Mouse (Mus musculus): Measurements from ENCODE around the gene Sept9. TPM values are rescaled to one million over a fixed set of nuclear protein-coding genes. Genes with fewer than 3 reads are reported as not detected.

The Sept9 gene
- polyA plus RNA-seq, 1 experiment = 253 TPM

DNA sequence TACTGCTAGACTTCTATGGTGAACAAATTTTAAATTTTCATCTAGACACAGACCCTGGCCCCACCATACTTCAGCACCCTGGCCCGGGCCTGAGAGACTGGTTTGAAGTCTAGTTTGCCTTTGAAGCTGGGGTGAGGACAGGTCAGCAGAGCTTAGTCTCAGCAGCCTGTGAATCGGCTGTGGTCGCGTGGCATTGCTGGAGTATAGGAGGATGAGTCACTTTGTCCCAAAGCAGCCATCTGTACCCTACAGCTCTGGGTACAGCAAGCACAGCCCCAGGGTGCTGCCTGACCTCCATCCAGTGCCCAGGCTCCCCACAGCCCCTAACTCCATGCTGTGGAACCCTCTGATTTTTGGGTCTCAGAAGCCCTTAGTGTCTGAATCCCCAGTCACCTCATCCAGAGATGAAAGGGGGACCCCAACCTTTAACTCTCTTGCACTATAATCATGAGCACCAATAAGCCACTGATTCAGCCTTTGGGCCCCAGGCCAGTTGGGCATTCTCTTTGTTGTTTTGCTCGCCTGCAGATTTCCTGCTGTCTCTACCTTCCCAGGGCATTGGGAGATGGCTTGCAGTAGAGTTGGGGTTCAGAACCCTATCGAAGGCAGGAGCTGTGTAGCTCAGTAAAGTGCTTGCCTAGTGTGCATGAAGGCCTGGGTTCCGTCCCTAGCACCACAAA lies 106.2 kb downstream of the Sept9 start:
- Histone ChIP-seq H3K79me2 (ENCODE audit: control insufficient read depth, insufficient read depth) (peaks cover 96% of the 10 kb centered on the region), H3K4me2 (ENCODE audit: low read depth) (peak overlapping the region; percentile 0), H3ac (ENCODE audit: control insufficient read depth, insufficient read length) (no peak overlapping the region), H3K36me3 (ENCODE audit: control insufficient read depth, insufficient read depth) (no peaks in the 10 kb centered on the region), H3K4me3 (no peak overlapping the region), H3K27me3 (ENCODE audit: control insufficient read depth, insufficient read depth, insufficient read length) (no peaks in the 10 kb centered on the region)
- TF ChIP-seq TCF12 (IDR thresholded peaks at IDR 0.05; ENCODE audit: insufficient read depth, poor library complexity, severe bottlenecking) = no peak
- no peak for TF ChIP-seq CEBPB (IDR thresholded peaks at IDR 0.05; ENCODE audit: insufficient read depth, poor library complexity, severe bottlenecking)
- TF ChIP-seq MYOG (IDR thresholded peaks at IDR 0.05; ENCODE audit: control insufficient read depth in 1 of 3, insufficient read depth in 1 of 3, insufficient read length in 2 of 3, low read depth in 2 of 3) = no peak
- no peak for TF ChIP-seq SRF (IDR thresholded peaks at IDR 0.05; ENCODE audit: control insufficient read depth, insufficient read length, low read depth)

DNA sequence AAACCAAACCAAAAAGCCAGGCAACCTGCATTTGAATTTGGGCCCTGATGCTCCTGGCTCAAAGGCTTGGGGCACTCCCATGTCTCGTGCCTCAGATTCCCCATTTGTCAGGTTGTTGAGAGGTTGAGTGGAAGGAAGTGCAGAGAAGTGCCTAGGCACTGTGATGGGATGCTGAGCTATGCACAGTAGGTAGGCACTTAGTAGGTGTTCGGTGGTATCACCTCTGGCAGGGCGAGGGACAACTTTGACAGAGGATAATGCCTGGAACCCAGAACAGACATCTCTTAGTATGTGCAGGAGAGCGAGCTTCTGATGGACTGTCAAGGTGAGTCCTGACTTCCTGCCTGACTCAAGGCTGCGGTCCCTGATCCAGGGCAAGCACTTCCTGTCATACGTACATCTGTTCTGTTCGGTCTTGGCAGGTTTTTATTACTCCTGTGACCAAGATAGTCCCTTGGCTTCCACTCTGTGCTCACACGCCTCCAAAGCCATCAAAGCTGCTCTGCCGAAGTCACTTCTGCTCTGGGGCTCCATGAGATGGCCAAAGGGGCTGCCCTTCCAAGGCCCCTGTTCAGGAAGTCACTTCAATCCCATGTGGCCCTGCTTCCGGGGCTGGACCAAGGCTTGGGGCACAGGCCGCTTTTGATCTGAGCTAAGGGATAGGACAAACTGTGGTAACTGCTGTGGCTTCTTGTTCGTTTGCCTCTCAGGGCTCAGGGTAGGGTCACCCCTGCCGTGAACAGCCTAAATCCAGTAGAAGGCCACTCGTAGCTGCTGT lies 107.0 kb downstream of the Sept9 start:
- H3ac ChIP-seq (ENCODE audit: control insufficient read depth, insufficient read length) = no peak overlapping the region
- no peaks in the 10 kb centered on the region for H3K27me3 ChIP-seq (ENCODE audit: control insufficient read depth, insufficient read depth, insufficient read length)
- H3K4me2 ChIP-seq (ENCODE audit: low read depth) = no peak overlapping the region
- TF ChIP-seq POLR2AphosphoS2 (IDR thresholded peaks at IDR 0.05; ENCODE audit: insufficient read length, low read depth) = peak; percentile 16
- no peak for TF ChIP-seq POLR2A (IDR thresholded peaks at IDR 0.05; ENCODE audit: insufficient read length, low read depth)
- peaks cover 92% of the 10 kb centered on the region for H3K79me2 ChIP-seq (ENCODE audit: control insufficient read depth, insufficient read depth)
- no peak overlapping the region for H3K4me3 ChIP-seq
- H3K36me3 ChIP-seq (ENCODE audit: control insufficient read depth, insufficient read depth) = no peaks in the 10 kb centered on the region

DNA sequence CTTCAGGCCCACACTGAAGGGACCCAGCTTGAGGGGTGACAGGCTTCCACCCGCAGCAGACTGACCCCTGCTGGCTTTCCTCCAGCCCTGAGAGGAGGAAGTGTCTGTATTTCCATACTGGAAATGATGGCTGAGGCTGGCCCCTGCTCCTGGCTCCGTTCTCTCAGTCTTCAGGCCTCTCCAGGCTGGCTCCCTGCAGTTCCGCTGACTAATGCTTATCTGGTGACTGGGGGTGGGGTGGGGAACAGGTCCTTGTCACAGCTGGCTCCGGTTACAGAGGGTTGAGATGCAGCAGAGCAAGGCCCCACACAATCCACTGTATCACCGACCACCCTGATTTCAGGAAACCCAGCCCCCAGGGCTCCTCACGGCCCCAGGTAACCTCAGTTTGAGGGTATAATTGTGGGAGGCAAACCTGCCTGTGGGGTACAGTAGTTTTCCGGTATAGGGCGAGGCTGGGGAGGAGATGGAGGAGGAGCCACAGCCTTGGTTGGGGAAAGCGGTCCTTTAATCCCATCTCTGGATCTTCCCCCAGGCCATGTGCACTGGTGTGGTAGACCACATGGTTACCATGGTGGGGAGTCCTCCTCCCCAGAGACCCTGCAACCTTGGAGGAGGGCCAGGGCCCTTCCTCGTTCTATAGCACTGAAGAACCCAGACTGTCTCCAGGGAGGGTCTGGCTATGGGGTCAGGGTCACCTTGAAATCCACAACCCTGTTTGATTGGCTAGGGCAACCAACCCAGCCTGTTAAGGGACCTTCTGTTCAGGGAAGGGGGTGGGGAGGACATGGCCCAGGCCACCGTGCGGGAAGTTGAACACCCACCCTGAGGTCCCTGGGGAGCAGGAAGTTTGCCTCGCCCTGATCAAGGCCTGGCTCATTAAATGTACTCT lies 108.7 kb downstream of the Sept9 start:
- Histone ChIP-seq H3K4me2 (ENCODE audit: low read depth) (peak overlapping the region; percentile 69), H3K36me3 (ENCODE audit: control insufficient read depth, insufficient read depth) (no peaks in the 10 kb centered on the region), H3ac (ENCODE audit: control insufficient read depth, insufficient read length) (no peak overlapping the region), H3K79me2 (ENCODE audit: control insufficient read depth, insufficient read depth) (peaks cover 88% of the 10 kb centered on the region), H3K27me3 (ENCODE audit: control insufficient read depth, insufficient read depth, insufficient read length) (no peaks in the 10 kb centered on the region), H3K4me3 (no peak overlapping the region)
- TF ChIP-seq MYOG (IDR thresholded peaks at IDR 0.05; ENCODE audit: control insufficient read depth in 1 of 3, insufficient read depth in 1 of 3, insufficient read length in 2 of 3, low read depth in 2 of 3) (peak in 1 of 3 experiments; percentile 43), TCF12 (IDR thresholded peaks at IDR 0.05; ENCODE audit: insufficient read depth, poor library complexity, severe bottlenecking) (no peak)

DNA sequence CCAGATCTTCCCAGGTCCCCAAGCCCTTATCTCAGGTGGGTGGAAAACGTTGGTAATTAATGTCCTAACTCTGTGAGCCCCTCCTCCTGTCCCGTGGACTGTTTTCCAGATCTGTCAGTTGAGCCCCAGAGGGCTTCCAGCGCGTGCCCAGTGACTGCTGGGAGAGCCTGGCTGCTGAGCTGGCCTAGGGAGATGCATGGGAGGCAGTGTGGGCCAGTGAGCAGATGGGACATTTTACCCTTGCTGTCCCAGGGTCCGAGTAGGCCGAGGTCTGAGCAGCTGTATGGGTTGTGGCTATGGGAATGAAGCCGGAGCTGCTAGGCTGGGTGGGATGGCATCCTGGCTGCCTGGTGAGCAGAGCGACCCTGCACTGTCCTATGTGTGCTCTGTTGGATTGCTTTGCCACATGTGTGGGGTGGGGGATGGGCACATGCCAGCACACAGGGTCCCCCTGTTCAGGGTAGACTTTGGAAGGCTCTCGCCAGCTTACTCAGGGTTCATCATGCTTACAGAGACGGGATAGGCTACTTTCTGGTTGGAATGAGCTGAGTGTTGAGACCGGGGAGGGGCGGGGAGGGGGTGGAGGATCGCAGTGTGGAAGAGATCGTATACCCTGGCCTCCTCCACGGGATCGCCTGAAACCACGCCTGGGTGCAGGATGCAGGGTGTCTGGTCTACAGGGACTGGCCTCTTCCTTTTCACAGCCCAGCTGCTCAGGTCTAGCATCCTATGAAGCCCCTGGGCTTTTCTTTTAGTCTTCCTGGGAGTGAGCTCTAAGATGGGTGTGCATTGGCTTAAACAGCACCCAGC lies 109.9 kb downstream of the Sept9 start:
- Histone ChIP-seq H3K79me2 (ENCODE audit: control insufficient read depth, insufficient read depth) (peaks cover 88% of the 10 kb centered on the region), H3K36me3 (ENCODE audit: control insufficient read depth, insufficient read depth) (no peaks in the 10 kb centered on the region), H3K4me2 (ENCODE audit: low read depth) (peak overlapping the region; percentile 69), H3K27me3 (ENCODE audit: control insufficient read depth, insufficient read depth, insufficient read length) (no peaks in the 10 kb centered on the region), H3ac (ENCODE audit: control insufficient read depth, insufficient read length) (no peak overlapping the region), H3K4me3 (no peak overlapping the region)
- peak in 2 of 3 experiments; percentile 14 to 49 for TF ChIP-seq MYOD1 (IDR thresholded peaks at IDR 0.05; ENCODE audit: control insufficient read depth in 1 of 3, insufficient read length in 2 of 3, low read depth in 2 of 3)
- no peak for TF ChIP-seq TCF12 (IDR thresholded peaks at IDR 0.05; ENCODE audit: insufficient read depth, poor library complexity, severe bottlenecking)
- TF ChIP-seq CEBPB (IDR thresholded peaks at IDR 0.05; ENCODE audit: insufficient read depth, poor library complexity, severe bottlenecking) = no peak
- peak in 1 of 3 experiments; percentile 64 for TF ChIP-seq MYOG (IDR thresholded peaks at IDR 0.05; ENCODE audit: control insufficient read depth in 1 of 3, insufficient read depth in 1 of 3, insufficient read length in 2 of 3, low read depth in 2 of 3)
- peak; percentile 10 for TF ChIP-seq POLR2AphosphoS2 (IDR thresholded peaks at IDR 0.05; ENCODE audit: insufficient read length, low read depth)
- no peak for TF ChIP-seq USF1 (IDR thresholded peaks at IDR 0.05; ENCODE audit: low read depth)

DNA sequence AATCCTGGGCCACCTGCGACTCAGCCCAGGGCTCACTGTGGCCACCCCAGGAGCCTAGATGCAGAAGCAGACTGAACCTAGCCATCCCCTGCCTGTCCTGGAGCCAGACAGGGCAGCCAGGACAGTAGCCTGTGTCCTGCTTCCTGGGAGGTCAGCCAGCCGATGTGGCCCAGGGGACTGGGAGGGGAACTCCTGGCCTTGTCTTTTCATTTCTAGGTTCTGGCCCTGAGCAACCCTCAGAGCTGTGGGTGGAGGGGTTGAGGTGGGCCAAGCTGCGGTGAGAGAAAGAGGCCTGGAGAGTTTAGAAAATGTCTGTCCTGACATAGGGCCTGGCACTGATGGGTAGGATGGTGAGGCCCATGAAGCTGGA lies 110.4 kb downstream of the Sept9 start:
- peak overlapping the region; percentile 69 for H3K4me2 ChIP-seq (ENCODE audit: low read depth)

More for the DNA sequence above, 110.4 kb downstream of the Sept9 start:
- no peaks in the 10 kb centered on the region for H3K36me3 ChIP-seq (ENCODE audit: control insufficient read depth, insufficient read depth)
- TF ChIP-seq CEBPB (IDR thresholded peaks at IDR 0.05; ENCODE audit: insufficient read depth, poor library complexity, severe bottlenecking) = no peak
- TF ChIP-seq MAX (IDR thresholded peaks at IDR 0.05; ENCODE audit: low read depth) = no peak
- no peak for TF ChIP-seq E2F4 (IDR thresholded peaks at IDR 0.05; ENCODE audit: insufficient read depth)
- no peak for TF ChIP-seq TCF12 (IDR thresholded peaks at IDR 0.05; ENCODE audit: insufficient read depth, poor library complexity, severe bottlenecking)
- TF ChIP-seq REST (IDR thresholded peaks at IDR 0.05; ENCODE audit: insufficient read depth, insufficient read length) = no peak
- TF ChIP-seq TCF3 (IDR thresholded peaks at IDR 0.05; ENCODE audit: insufficient read length, low read depth) = no peak
- peak; percentile 12 for TF ChIP-seq POLR2AphosphoS2 (IDR thresholded peaks at IDR 0.05; ENCODE audit: insufficient read length, low read depth)
- TF ChIP-seq MYOD1 (IDR thresholded peaks at IDR 0.05; ENCODE audit: control insufficient read depth in 1 of 3, insufficient read length in 2 of 3, low read depth in 2 of 3) = no peak
- H3ac ChIP-seq (ENCODE audit: control insufficient read depth, insufficient read length) = no peak overlapping the region
- no peak overlapping the region for H3K4me3 ChIP-seq
- peaks cover 88% of the 10 kb centered on the region for H3K79me2 ChIP-seq (ENCODE audit: control insufficient read depth, insufficient read depth)
- H3K27me3 ChIP-seq (ENCODE audit: control insufficient read depth, insufficient read depth, insufficient read length) = no peaks in the 10 kb centered on the region
